Mouse (Mus musculus): ENCODE data around the gene Hid1. TPM values are rescaled to one million over a fixed set of nuclear protein-coding genes. Genes with fewer than 3 reads are reported as not detected.

Gene Hid1
- polyA plus RNA-seq, 1 experiment from 2014 or later: 1.1 TPM

- Histone ChIP-seq H3K9ac (replicated peaks) (no peak overlapping the region), H3K9me3 (ENCODE audit: low read length) (no peaks in the 10 kb centered on the region), H3K4me1 (ENCODE audit: insufficient read depth) (no peaks in the 10 kb centered on the region; the same call in none of the 2 replicates), H3K27me3 (ENCODE audit: insufficient read depth, low read length) (peaks cover 45% of the 10 kb centered on the region), H3K4me3 (ENCODE audit: low read depth, low read length) (no peak overlapping the region), H3K4me2 (ENCODE audit: low read depth, low read length) (no peak overlapping the region), H3K27ac (ENCODE audit: low read depth) (peak overlapping the region; percentile 70; the same call in 1 of the 2 replicates), H3K36me3 (replicated peaks; ENCODE audit: insufficient read depth, low read length) (no peaks in the 10 kb centered on the region)
- TF ChIP-seq CTCF (IDR thresholded peaks at IDR 0.05; ENCODE audit: low read depth) (no peak), EP300 (IDR thresholded peaks at IDR 0.05; ENCODE audit: low read depth) (no peak)
- DNase-seq: no peak
- 71% methylated on average over 5 of the region's 5 CpGs for WGBS (ENCODE audit: insufficient replicate concordance)
- ATAC-seq: peak; percentile 24; the same call in 1 of the 2 replicates
Measured at GRCm38 (mm10) chr11:115384587-115384986, 17.0 kb upstream of the Hid1 start.

GRCm38 (mm10) chr11:115383701-115384474, 16.3 kb upstream of the Hid1 start:
- DNase-seq (no peak), ATAC-seq (no peak)
- Histone ChIP-seq H3K4me2 (ENCODE audit: low read depth, low read length) (no peak overlapping the region), H3K9me3 (ENCODE audit: low read length) (no peaks in the 10 kb centered on the region), H3K27me3 (ENCODE audit: insufficient read depth, low read length) (peaks cover 45% of the 10 kb centered on the region), H3K4me1 (ENCODE audit: insufficient read depth) (no peaks in the 10 kb centered on the region; the same call in none of the 2 replicates), H3K9ac (replicated peaks) (no peak overlapping the region), H3K4me3 (ENCODE audit: low read depth, low read length) (no peak overlapping the region), H3K27ac (ENCODE audit: low read depth) (peak overlapping the region; percentile 70; the same call in 1 of the 2 replicates), H3K36me3 (replicated peaks; ENCODE audit: insufficient read depth, low read length) (no peaks in the 10 kb centered on the region)
- TF ChIP-seq EP300 (IDR thresholded peaks at IDR 0.05; ENCODE audit: low read depth) (no peak), CTCF (IDR thresholded peaks at IDR 0.05; ENCODE audit: low read depth) (no peak)
- WGBS (ENCODE audit: insufficient replicate concordance): 57% methylated on average over 16 of the region's 16 CpGs

- Histone ChIP-seq H3K4me1 (ENCODE audit: insufficient read depth) (no peaks in the 10 kb centered on the region; the same call in none of the 2 replicates), H3K4me3 (ENCODE audit: low read depth, low read length) (peak overlapping the region; percentile 59), H3K27ac (ENCODE audit: low read depth) (no peak overlapping the region), H3K27me3 (ENCODE audit: insufficient read depth, low read length) (peaks cover 45% of the 10 kb centered on the region), H3K4me2 (ENCODE audit: low read depth, low read length) (peak overlapping the region; percentile 84), H3K36me3 (replicated peaks; ENCODE audit: insufficient read depth, low read length) (no peaks in the 10 kb centered on the region), H3K9ac (replicated peaks) (0 out of 2 replicates have a peak overlapping the region, but pooled peaks have one; percentile 21), H3K9me3 (ENCODE audit: low read length) (no peaks in the 10 kb centered on the region)
- 33% methylated on average over 5 of the region's 5 CpGs for WGBS (ENCODE audit: insufficient replicate concordance)
- TF ChIP-seq CTCF (IDR thresholded peaks at IDR 0.05; ENCODE audit: low read depth): no peak
- no peak for TF ChIP-seq EP300 (IDR thresholded peaks at IDR 0.05; ENCODE audit: low read depth)
- no peak for ATAC-seq
- DNase-seq: no peak
Measured at GRCm38 (mm10) chr11:115382891-115383290, 15.3 kb upstream of the Hid1 start.

GRCm38 (mm10) chr11:115381743-115382539, 14.4 kb upstream of the Hid1 start, which contains the start of gene Cdr2l:
Gene Cdr2l, plus strand, starts transcription at chr11:115381916.
- DNase-seq: peak; percentile 80
- ATAC-seq: peak; percentile 90
- Histone ChIP-seq H3K9ac (replicated peaks) (peak within 1 kb of the TSS; percentile 63), H3K4me2 (ENCODE audit: low read depth, low read length) (peak within 1 kb of the TSS; percentile 84), H3K36me3 (replicated peaks; ENCODE audit: insufficient read depth, low read length) (no peaks in the 10 kb centered on the region), H3K4me1 (ENCODE audit: insufficient read depth) (no peaks in the 10 kb centered on the region; the same call in none of the 2 replicates), H3K27ac (ENCODE audit: low read depth) (peak within 1 kb of the TSS; percentile 62), H3K27me3 (ENCODE audit: insufficient read depth, low read length) (peaks cover 48% of the 10 kb centered on the region), H3K9me3 (ENCODE audit: low read length) (no peaks in the 10 kb centered on the region), H3K4me3 (ENCODE audit: low read depth, low read length) (peak within 1 kb of the TSS; percentile 59)
- under 1% methylated on average over 61 of the region's 76 CpGs for WGBS (ENCODE audit: insufficient replicate concordance)
- TF ChIP-seq EP300 (IDR thresholded peaks at IDR 0.05; ENCODE audit: low read depth) (no peak), CTCF (IDR thresholded peaks at IDR 0.05; ENCODE audit: low read depth) (no peak)

GRCm38 (mm10) chr11:115381276-115381675, 13.7 kb upstream of the Hid1 start:
- Histone ChIP-seq H3K9ac (replicated peaks) (no peak overlapping the region), H3K27me3 (ENCODE audit: insufficient read depth, low read length) (peaks cover 51% of the 10 kb centered on the region), H3K4me2 (ENCODE audit: low read depth, low read length) (no peak overlapping the region), H3K9me3 (ENCODE audit: low read length) (no peaks in the 10 kb centered on the region), H3K4me3 (ENCODE audit: low read depth, low read length) (0 out of 2 replicates have a peak overlapping the region, but pooled peaks have one; percentile 59), H3K27ac (ENCODE audit: low read depth) (no peak overlapping the region), H3K36me3 (replicated peaks; ENCODE audit: insufficient read depth, low read length) (no peaks in the 10 kb centered on the region), H3K4me1 (ENCODE audit: insufficient read depth) (no peaks in the 10 kb centered on the region; the same call in none of the 2 replicates)
- 39% methylated on average over 9 of the region's 9 CpGs for WGBS (ENCODE audit: insufficient replicate concordance)
- DNase-seq (no peak), ATAC-seq (no peak)
- TF ChIP-seq EP300 (IDR thresholded peaks at IDR 0.05; ENCODE audit: low read depth) (no peak), CTCF (IDR thresholded peaks at IDR 0.05; ENCODE audit: low read depth) (no peak)

- H3K36me3 ChIP-seq (replicated peaks; ENCODE audit: insufficient read depth, low read length): no peaks in the 10 kb centered on the region
- ATAC-seq (no peak), DNase-seq (no peak)
- no peak overlapping the region for H3K9ac ChIP-seq (replicated peaks)
- no peak overlapping the region for H3K4me2 ChIP-seq (ENCODE audit: low read depth, low read length)
- no peaks in the 10 kb centered on the region for H3K9me3 ChIP-seq (ENCODE audit: low read length)
- WGBS (ENCODE audit: insufficient replicate concordance): 81% methylated on average over 7 of the region's 7 CpGs
- TF ChIP-seq EP300 (IDR thresholded peaks at IDR 0.05; ENCODE audit: low read depth): no peak
- 0 out of 2 replicates have a peak, but pooled peaks have one; percentile 2 for TF ChIP-seq CTCF (IDR thresholded peaks at IDR 0.05; ENCODE audit: low read depth)
- H3K4me1 ChIP-seq (ENCODE audit: insufficient read depth): peaks cover 5% of the 10 kb centered on the region
- H3K4me3 ChIP-seq (ENCODE audit: low read depth, low read length): no peak overlapping the region
- no peak overlapping the region for H3K27ac ChIP-seq (ENCODE audit: low read depth)
- peaks cover 57% of the 10 kb centered on the region for H3K27me3 ChIP-seq (ENCODE audit: insufficient read depth, low read length)
Measured at GRCm38 (mm10) chr11:115377854-115378253, 10.3 kb upstream of the Hid1 start.

All from liver, postnatal 0 days (tissue).